Mouse (Mus musculus): ENCODE measurements around the gene Syncrip. TPM values are rescaled to one million over a fixed set of nuclear protein-coding genes. Genes with fewer than 3 reads are reported as not detected.

The Syncrip gene
- polyA plus RNA-seq, 1 experiment from 2014 or later = 86.0 TPM

GRCm38 (mm10) chr9:88520849-88521483 lies 38.6 kb upstream of the Syncrip start:
- Histone ChIP-seq H3K27ac (replicated peaks) (0 out of 2 replicates have a peak overlapping the region, but pooled peaks have one; percentile 17), H3K4me1 (peaks cover 12% of the 10 kb centered on the region), H3K27me3 (no peaks in the 10 kb centered on the region), H3K4me2 (replicated peaks) (peak overlapping the region; percentile 82), H3K9me3 (replicated peaks) (no peaks in the 10 kb centered on the region), H3K4me3 (replicated peaks) (peak overlapping the region; percentile 78), H3K36me3 (peaks cover 16% of the 10 kb centered on the region), H3K9ac (no peak overlapping the region)
- no peak for ATAC-seq (ENCODE audit: insufficient number of reproducible peaks, low FRiP score, low TSS enrichment, low read depth)
- 24% methylated on average over 4 of the region's 4 CpGs for WGBS

DNA sequence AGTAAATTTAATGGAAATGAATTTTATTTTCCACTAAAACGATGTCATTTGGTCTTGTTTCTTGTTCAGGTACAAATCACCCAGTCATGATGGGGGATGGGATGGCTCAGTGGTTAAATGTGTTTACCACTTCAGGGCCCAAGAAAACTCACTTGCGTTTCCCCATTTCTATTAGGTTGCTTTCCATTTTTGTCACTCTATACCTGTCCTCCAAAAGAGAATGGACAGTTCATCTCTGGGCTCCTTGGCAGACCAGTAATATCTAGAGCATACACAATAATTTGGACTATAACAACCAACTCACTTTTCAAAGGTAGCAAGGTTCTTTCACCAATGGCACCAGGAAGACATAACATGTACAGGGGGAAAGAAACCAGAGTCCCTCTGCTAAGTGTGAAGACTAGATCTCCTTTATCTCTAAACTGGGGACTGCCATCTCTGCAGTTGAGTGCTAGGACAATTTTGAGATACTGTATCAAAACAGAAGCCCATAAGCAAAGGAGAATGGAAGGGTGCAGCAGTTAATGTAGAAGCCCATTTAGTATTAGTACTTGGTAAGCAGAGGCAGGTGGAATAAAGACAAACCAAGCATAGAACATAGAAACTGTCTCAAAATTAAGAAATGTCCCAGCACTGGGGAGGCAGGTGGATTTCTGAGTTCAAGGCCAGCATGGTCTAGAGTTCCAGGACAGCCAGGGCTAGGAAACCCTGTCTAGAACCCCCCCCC lies 37.9 kb upstream of the Syncrip start:
- Histone ChIP-seq H3K27me3 (no peaks in the 10 kb centered on the region), H3K4me1 (peaks cover 12% of the 10 kb centered on the region), H3K4me3 (replicated peaks) (peak overlapping the region; percentile 78), H3K36me3 (peaks cover 16% of the 10 kb centered on the region), H3K9ac (no peak overlapping the region), H3K9me3 (replicated peaks) (no peaks in the 10 kb centered on the region), H3K27ac (replicated peaks) (0 out of 2 replicates have a peak overlapping the region, but pooled peaks have one; percentile 17), H3K4me2 (replicated peaks) (peak overlapping the region; percentile 82)
- ATAC-seq (ENCODE audit: insufficient number of reproducible peaks, low FRiP score, low TSS enrichment, low read depth) = no peak
- 23% methylated on average over 2 of the region's 2 CpGs for WGBS

- ATAC-seq (ENCODE audit: insufficient number of reproducible peaks, low FRiP score, low TSS enrichment, low read depth) = no peak
- no peak overlapping the region for H3K9ac ChIP-seq
- peaks cover 16% of the 10 kb centered on the region for H3K36me3 ChIP-seq
- no peak overlapping the region for H3K4me2 ChIP-seq (replicated peaks)
- no peaks in the 10 kb centered on the region for H3K27me3 ChIP-seq
- no peak overlapping the region for H3K4me3 ChIP-seq (replicated peaks)
- peaks cover 12% of the 10 kb centered on the region for H3K4me1 ChIP-seq
- no peaks in the 10 kb centered on the region for H3K9me3 ChIP-seq (replicated peaks)
- H3K27ac ChIP-seq (replicated peaks) = 0 out of 2 replicates have a peak overlapping the region, but pooled peaks have one; percentile 25
Observed at GRCm38 (mm10) chr9:88519390-88520121, 37.2 kb upstream of the Syncrip start.

GRCm38 (mm10) chr9:88516361-88516995 lies 34.1 kb upstream of the Syncrip start:
- peaks cover 12% of the 10 kb centered on the region for H3K4me1 ChIP-seq
- peaks cover 16% of the 10 kb centered on the region for H3K36me3 ChIP-seq
- H3K27me3 ChIP-seq = no peaks in the 10 kb centered on the region
- H3K9ac ChIP-seq = no peak overlapping the region
- H3K4me3 ChIP-seq (replicated peaks) = no peak overlapping the region
- no peak overlapping the region for H3K4me2 ChIP-seq (replicated peaks)
- H3K27ac ChIP-seq (replicated peaks) = no peak overlapping the region
- no peak for ATAC-seq (ENCODE audit: insufficient number of reproducible peaks, low FRiP score, low TSS enrichment, low read depth)
- H3K9me3 ChIP-seq (replicated peaks) = no peaks in the 10 kb centered on the region
- 81% methylated on average over 3 of the region's 3 CpGs for WGBS

DNA sequence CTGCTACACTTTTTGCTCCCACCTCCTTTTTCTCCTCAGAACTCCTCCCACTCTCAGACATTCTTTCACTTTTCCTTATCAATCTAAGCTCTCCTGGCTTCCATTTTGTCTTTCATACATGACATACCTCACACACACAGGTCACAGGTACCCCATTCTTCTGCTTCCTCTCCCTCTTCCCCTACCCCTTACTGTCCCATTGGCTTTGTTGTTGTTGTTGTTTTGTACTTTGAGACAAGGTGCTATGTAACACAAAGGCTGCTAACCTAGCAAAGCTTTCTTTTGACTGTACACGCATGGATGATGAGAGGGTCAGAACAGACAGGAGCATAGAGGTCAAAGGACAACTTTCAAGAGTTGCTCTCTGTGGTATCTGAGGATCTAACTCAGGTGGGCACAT lies 33.2 kb upstream of the Syncrip start:
- Histone ChIP-seq H3K9ac (no peak overlapping the region), H3K27ac (replicated peaks) (no peak overlapping the region), H3K4me1 (peaks cover 4% of the 10 kb centered on the region; the same call in 1 of the 2 replicates), H3K36me3 (peaks cover 9% of the 10 kb centered on the region), H3K9me3 (replicated peaks) (no peaks in the 10 kb centered on the region), H3K27me3 (no peaks in the 10 kb centered on the region), H3K4me2 (replicated peaks) (no peak overlapping the region), H3K4me3 (replicated peaks) (no peak overlapping the region)
- WGBS = 82% methylated on average over 1 of the region's 1 CpGs
- no peak for ATAC-seq (ENCODE audit: insufficient number of reproducible peaks, low FRiP score, low TSS enrichment, low read depth)

DNA sequence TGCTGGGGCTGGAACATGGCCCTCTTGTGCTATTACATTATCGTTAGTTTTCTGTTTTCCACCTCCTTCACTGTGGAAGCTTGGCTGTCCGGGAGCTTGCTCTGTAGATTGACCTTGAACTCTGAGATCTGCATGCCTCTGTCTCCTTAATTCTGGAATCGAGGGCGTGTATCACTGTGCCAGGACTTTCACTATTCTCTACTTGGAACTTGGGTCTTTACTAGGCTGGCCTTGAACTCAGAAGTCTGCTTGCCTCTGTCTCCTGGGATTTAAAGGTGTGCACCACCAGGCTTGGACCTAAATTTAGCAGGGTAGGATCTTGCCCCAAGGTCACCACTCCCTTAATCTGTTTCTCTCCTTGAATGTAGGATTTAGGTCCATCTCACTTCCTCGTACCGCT lies 19.5 kb upstream of the Syncrip start:
- H3K9ac ChIP-seq = no peak overlapping the region
- H3K4me3 ChIP-seq (replicated peaks) = no peak overlapping the region
- no peak overlapping the region for H3K27ac ChIP-seq (replicated peaks)
- H3K27me3 ChIP-seq = no peaks in the 10 kb centered on the region
- 87% methylated on average over 6 of the region's 6 CpGs for WGBS
- H3K36me3 ChIP-seq = no peaks in the 10 kb centered on the region
- no peaks in the 10 kb centered on the region for H3K9me3 ChIP-seq (replicated peaks)
- no peaks in the 10 kb centered on the region for H3K4me1 ChIP-seq
- H3K4me2 ChIP-seq (replicated peaks) = no peak overlapping the region
- ATAC-seq (ENCODE audit: insufficient number of reproducible peaks, low FRiP score, low TSS enrichment, low read depth) = no peak

DNA sequence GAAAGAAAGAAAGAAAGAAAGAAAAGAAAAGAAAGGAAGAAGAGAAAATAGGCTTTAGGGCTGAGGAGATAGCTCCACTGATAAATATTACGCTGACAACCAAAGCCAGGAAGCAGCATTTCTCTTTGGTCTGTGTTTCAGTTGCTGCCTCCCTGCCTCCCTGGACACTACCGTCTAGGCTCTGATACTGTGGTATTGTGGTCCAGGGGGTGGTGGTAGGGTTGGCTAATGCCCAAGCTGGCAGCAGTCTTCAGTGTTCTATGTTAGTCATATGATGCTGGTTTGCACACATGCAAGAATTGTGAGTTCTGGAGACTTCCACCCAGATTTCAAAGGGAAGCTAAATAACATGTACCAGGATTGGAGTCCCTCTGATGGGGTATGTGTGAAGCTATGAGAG lies 17.7 kb upstream of the Syncrip start:
- WGBS = 72% methylated on average over 2 of the region's 2 CpGs
- no peak for ATAC-seq (ENCODE audit: insufficient number of reproducible peaks, low FRiP score, low TSS enrichment, low read depth)
- Histone ChIP-seq H3K27me3 (no peaks in the 10 kb centered on the region), H3K4me3 (replicated peaks) (no peak overlapping the region), H3K9ac (no peak overlapping the region), H3K4me1 (no peaks in the 10 kb centered on the region), H3K27ac (replicated peaks) (no peak overlapping the region), H3K4me2 (replicated peaks) (no peak overlapping the region), H3K9me3 (replicated peaks) (no peaks in the 10 kb centered on the region), H3K36me3 (no peaks in the 10 kb centered on the region)

- Histone ChIP-seq H3K9ac (no peak overlapping the region), H3K4me1 (no peaks in the 10 kb centered on the region), H3K4me2 (replicated peaks) (no peak overlapping the region), H3K4me3 (replicated peaks) (no peak overlapping the region), H3K27ac (replicated peaks) (no peak overlapping the region), H3K9me3 (replicated peaks) (no peaks in the 10 kb centered on the region), H3K27me3 (no peaks in the 10 kb centered on the region), H3K36me3 (no peaks in the 10 kb centered on the region)
- WGBS = 79% methylated on average over 1 of the region's 1 CpGs
- no peak for ATAC-seq (ENCODE audit: insufficient number of reproducible peaks, low FRiP score, low TSS enrichment, low read depth)
Observed at GRCm38 (mm10) chr9:88492522-88492921, 10.1 kb upstream of the Syncrip start.

- Histone ChIP-seq H3K4me3 (replicated peaks) (no peak overlapping the region), H3K9ac (no peak overlapping the region), H3K36me3 (no peaks in the 10 kb centered on the region), H3K9me3 (replicated peaks) (no peaks in the 10 kb centered on the region), H3K4me2 (replicated peaks) (no peak overlapping the region), H3K4me1 (peaks cover 11% of the 10 kb centered on the region), H3K27ac (replicated peaks) (no peak overlapping the region), H3K27me3 (no peaks in the 10 kb centered on the region)
- ATAC-seq (ENCODE audit: insufficient number of reproducible peaks, low FRiP score, low TSS enrichment, low read depth) = no peak
- WGBS = 57% methylated on average over 6 of the region's 6 CpGs
Observed at GRCm38 (mm10) chr9:88484531-88484930, 2.2 kb upstream of the Syncrip start.

DNA sequence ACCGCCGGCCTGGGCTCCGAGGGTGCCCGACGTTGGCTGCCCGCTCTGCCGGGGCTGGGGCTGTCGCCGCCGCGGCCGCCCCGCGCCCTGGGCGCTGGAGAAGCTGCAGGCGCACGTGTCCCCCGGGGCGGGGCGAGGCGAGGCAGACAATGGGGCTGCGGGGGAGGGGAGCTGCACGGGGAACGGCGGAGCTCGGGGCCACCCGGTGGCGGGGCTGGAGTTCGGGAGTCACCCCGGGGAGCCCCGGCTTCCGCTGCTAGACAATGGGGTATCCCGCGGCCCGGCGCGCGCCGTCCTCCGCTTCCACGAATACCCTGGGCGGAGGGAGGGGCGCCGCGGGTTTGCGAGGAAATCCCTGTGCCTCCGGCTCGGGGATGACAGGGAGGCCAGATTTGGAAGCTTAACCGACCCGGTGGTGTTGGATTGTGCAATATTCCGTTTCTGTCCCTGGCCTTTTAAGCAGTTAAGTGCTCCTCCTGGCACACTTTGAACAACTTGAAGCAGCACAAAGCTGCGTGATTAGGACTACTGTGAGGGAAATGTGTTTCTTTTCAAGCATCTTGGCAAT lies 539 bp upstream of the Syncrip start:
- Histone ChIP-seq H3K9ac (peak overlapping the region; percentile 73), H3K27ac (replicated peaks) (peak overlapping the region; percentile 98), H3K9me3 (replicated peaks) (no peaks in the 10 kb centered on the region), H3K4me1 (peaks cover 11% of the 10 kb centered on the region), H3K27me3 (no peaks in the 10 kb centered on the region), H3K4me2 (replicated peaks) (peak overlapping the region; percentile 49), H3K36me3 (no peaks in the 10 kb centered on the region; the same call in 1 of the 2 replicates), H3K4me3 (replicated peaks) (peak overlapping the region; percentile 99)
- no peak for ATAC-seq (ENCODE audit: insufficient number of reproducible peaks, low FRiP score, low TSS enrichment, low read depth)
- under 1% methylated on average over 38 of the region's 52 CpGs for WGBS

- Histone ChIP-seq H3K9ac (peak overlapping the region; percentile 90), H3K4me1 (peaks cover 11% of the 10 kb centered on the region), H3K4me2 (replicated peaks) (peak overlapping the region; percentile 69), H3K9me3 (replicated peaks) (no peaks in the 10 kb centered on the region), H3K36me3 (peaks cover 6% of the 10 kb centered on the region; the same call in 1 of the 2 replicates), H3K27ac (replicated peaks) (peak overlapping the region; percentile 98), H3K4me3 (replicated peaks) (peak overlapping the region; percentile 99), H3K27me3 (no peaks in the 10 kb centered on the region)
- ATAC-seq (ENCODE audit: insufficient number of reproducible peaks, low FRiP score, low TSS enrichment, low read depth) = peak; percentile 20; the same call in 1 of the 2 replicates
- WGBS = 0% methylated on average over 40 of the region's 43 CpGs
Observed at GRCm38 (mm10) chr9:88481791-88482160, 598 bp downstream of the Syncrip start.

Measured in embryonic facial prominence, embryonic 15.5 days (tissue).